Mouse (Mus musculus): ENCODE results near the gene 4930452B06Rik.

Gene 4930452B06Rik

DNA sequence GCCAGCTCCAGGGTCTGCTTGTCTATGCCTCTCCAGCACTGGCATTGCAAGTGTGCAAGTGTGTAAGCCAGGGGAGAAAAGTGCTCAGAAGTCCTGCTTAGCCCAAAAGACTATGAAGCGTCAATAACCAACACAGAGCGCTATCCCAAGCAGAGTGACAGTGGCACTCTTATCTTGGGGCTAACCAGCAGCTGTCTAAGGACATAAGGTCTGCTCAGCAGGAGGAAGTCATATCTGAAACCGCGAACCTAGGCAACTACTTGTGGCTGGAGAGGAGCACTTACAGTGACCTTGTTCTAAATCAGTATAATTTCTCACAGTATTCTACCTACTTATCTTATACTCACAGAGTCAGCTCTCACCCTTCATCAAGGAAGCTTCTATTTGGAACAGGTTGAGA lies 214.9 kb downstream of the 4930452B06Rik start:
- DNase-seq (ENCODE audit: low spot score in 2 of 2), result no peak

DNA sequence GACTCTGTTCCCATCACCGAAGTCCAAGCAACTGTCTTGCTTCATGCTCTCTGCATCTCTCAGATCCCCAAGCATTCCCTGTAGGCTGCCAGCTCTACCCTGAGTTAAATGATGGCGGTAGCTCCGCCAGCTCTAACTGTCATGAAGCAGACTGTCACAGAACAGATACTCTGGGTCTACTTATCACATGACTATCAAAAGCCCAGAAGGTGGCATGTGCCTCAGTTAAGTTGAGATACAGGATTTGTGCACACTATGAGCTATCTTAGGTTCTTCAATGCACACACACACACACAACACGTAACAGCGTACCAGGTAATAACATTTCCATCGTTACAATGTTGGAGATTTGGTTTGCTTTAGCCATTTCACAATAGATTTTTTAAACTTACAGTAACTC lies 215.7 kb downstream of the 4930452B06Rik start:
- DNase-seq (ENCODE audit: low spot score in 2 of 2), result no peak

DNA sequence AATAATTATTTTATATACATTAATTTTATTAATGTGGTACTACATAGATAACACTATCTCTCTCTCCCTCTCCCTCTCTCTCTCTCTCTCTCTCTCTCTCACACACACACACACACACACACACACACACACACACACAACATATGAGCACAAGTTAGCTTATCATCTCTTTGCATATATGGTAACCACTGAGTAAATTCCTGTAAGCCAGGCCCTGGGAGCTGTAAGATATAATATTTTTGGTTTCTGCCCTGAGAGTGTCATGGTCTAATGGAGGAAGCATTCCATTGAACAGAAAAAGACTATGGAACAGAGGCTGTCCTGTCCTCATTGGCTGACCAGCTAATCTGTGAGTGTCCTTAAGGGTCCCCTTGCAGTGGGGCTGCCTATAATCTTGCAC lies 216.7 kb downstream of the 4930452B06Rik start:
- DNase-seq (ENCODE audit: low spot score in 2 of 2), result no peak

DNA sequence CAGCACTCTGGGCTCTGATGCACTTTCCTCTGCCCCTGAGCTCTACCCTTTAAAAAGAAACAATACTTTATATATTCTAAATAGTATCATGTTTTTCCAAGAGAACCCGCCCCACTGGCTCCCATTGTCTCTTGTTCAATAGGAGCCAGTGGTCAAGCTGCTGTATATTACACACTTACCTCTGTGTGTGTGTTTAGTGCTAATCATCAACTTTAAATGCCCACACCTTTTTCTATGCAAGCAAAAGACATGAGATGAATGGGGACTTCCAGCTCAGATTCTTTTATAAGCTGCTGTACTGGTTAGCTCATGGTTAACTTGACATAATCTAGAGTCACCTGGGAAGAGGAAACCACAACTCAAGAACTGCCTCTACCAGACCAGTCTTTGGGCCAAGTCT lies 218.7 kb downstream of the 4930452B06Rik start:
- no peak for DNase-seq (ENCODE audit: low spot score in 2 of 2)

DNA sequence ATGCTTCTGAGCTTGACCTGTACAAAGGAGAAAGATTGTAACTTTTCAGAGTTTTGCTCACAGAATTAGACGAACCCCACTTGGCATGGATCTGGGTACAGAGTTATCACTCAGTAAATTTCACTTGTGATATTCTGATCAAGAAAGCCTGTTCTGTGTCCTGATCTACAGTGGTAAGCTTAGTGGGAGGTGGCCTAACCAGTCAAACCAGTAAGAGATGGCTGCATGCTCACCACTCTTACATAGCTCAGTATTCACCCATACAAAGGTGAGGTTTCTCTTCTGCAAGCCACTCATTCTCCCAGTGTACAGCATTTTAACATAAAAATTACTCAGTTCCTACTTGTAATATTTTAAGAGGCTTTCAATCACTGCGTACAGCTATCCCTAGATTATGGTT lies 221.7 kb downstream of the 4930452B06Rik start:
- DNase-seq (ENCODE audit: low spot score in 2 of 2), result no peak

DNA sequence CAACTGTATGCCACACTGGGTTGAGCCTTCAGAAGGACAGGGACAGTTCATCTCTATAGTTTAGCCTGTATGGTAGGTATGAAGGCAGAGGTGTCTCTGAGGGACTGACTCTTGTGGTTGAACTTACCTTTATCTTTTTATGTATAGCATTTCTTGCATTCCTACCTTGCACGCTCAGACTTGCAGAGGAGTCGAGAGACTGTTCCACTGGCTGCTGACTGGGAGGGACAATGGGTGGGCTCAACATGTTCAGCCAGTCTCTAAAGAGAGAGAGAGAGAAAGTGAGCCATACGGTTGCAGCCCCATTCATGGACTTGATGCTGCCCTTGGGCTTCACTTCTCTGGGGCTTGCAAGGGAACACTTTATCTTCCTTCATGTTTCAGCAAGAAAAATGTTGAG lies 223.3 kb downstream of the 4930452B06Rik start:
- no peak for DNase-seq (ENCODE audit: low spot score in 2 of 2)

DNA sequence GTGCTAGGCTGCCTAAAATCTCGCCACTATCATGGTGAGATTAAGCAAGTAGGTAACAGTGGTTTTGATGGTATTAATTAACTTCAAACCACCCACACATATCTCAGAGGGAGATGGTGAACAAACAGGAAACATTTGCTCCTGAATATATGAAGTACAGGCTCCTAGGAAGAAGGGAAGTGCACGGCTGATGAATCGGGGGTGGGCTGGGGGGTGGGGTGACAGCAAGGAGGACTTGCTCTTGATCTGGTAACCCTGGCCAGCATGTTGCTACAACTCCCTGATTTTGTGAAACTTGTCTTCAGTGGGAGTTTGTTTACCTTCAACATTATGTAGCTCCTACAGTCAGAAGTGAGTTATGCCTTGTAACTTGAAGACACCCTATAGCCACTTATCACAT lies 224.4 kb downstream of the 4930452B06Rik start:
- no peak for DNase-seq (ENCODE audit: low spot score in 2 of 2)

DNA sequence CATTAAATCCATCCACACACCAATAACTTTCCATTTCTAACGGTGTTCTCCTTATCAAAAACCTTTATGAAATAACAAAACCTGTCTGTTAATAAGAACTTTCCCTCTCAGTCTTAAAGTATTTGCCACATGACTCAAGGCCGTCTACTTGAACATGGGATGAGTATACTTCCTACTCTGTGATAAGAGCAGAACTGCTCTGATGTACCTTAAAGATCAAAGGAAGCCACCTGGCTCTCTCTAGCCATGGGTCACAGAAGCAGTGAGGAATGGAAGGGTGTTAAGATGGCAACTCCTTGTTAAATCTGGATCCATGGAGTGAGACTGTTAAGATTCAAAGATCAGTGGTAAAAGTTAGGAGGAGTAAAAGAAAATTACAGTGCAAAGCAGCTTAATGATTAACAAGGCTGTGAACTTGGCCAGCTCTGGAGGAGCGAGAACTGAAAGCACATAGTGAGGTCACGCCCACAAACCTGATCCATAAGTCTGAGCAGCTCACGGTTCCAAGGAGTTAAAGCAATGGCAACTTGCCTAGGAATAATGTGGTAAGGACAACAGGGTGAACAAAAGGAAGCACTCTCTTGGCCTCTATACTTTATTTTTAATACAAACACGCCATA lies 235.3 kb downstream of the 4930452B06Rik start:
- no peak for DNase-seq (ENCODE audit: low spot score in 2 of 2)

DNA sequence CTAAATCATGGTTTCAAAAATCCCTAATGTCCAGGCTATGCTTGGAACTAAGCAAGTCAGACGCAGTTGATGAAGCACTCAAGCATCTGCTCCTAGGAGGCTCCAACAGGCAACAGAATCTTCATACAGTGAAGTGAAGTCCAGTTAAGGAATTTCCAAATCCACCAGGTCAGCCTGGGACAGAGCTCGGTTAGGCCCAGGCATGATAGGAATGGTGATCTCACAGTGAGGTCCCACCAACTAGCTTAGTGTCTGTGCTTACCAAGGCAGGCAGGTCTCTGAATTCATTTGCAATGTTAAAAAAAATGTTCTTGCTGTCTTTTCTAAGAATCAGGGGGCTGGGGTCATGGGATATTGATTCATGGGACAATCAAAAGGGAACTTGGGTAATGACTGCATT lies 236.3 kb downstream of the 4930452B06Rik start:
- DNase-seq (ENCODE audit: low spot score in 2 of 2), result no peak

DNA sequence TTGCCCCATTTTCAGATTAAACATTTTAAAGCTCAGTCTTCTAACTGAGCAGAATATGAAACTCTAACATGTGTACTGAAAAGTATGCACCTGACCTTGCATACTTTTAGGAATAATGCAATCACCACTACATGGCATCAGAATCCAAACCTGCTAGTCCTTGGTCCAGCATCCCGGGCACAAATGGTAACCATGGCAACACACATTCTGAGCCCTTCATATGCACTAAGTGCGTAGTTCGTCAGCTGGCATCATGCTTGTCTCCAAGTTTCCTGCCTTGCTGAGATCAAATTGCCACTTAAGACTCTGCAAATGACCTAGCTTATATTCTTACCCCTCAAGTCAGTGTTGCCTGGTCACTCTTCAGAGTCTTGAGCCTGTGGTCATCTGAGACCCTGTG lies 243.2 kb downstream of the 4930452B06Rik start:
- DNase-seq (ENCODE audit: low spot score in 2 of 2), result no peak

DNA sequence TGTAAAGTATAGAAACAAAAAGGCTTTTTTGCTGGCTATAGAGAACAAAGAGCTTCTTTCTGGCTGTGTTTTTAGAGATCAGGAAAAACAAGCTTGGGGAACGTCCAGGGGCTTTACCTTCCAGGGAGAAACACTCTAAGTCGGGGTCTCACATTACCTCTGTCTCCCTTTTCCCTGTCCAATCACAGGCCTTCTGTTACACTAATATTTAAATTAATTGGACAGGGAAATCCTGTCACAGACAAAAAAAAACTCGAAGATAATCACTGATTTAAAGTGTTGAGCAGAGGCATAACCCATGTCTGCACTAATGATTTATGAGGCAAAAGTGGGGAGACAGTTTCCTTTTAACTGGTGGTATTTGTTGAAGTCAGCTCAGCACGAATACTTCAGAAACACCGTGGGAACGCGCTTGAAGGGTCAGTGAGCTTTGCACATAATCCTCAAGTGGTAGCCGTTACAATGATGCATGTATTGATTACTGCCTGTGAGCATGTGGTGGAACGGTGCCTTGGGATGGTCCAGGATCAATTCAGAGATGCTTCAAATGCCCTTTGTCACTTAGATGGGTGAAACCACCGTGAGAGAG lies 244.7 kb downstream of the 4930452B06Rik start:
- no peak for DNase-seq (ENCODE audit: low spot score in 2 of 2)

DNA sequence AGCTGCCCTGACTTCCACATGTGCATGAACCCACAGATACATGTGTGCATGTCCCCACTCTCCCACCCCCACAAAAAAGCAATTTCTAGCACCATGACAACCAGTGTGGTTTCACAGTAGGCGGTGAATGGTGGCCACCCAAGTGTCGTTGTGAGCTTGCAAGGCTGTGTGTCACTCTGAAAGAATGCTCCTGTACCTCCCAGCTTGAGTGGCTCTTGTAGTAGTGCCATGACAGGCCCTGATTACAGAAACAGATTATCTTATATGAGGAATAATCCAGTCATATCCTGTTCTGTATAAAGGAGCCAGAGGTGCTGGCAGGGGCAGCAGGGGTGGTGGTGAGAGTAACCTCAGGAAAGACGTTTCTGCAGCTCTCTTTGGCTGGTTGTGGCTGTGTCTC lies 247.4 kb downstream of the 4930452B06Rik start:
- DNase-seq (ENCODE audit: low spot score in 2 of 2), result no peak

DNA sequence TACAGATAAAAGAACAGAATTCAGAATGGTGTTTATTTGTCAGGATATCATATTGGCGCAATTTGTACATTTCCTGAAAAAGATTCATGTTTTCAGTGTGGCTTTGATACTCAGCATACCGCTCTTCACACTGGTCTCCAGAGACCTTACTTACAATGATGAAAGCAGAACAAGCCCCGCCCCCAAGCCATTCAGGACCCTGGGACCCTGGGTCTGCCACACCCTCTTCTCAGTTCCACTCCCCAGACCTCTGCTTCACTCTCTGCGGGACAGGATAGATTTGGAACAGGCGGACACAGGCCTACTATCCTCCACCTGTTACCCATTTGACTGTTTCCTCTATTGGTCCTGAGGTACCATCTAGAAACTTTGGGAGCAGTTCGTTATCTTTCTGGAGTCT lies 260.1 kb downstream of the 4930452B06Rik start:
- DNase-seq (ENCODE audit: low spot score in 2 of 2), result no peak

DNA sequence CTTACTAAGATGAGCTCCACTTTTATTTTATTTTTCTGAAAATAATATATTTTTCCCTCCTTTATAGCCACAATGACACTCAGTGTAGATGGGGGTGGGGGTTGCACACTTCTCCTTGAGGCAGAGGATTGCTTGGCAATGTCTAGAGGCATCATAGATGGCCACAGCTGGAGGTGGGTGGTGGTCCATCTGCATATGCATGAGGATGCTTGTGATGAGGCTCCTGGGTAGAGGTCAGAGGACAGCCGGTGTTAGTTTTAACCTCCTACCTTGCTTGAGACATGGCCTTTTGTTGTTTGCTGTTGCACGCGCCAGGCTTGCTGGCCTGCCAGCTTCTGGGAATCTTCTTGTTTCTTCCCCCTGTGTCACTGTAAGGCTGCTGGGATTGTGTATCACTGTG lies 262.7 kb downstream of the 4930452B06Rik start:
- DNase-seq (ENCODE audit: low spot score in 2 of 2), result no peak

DNA sequence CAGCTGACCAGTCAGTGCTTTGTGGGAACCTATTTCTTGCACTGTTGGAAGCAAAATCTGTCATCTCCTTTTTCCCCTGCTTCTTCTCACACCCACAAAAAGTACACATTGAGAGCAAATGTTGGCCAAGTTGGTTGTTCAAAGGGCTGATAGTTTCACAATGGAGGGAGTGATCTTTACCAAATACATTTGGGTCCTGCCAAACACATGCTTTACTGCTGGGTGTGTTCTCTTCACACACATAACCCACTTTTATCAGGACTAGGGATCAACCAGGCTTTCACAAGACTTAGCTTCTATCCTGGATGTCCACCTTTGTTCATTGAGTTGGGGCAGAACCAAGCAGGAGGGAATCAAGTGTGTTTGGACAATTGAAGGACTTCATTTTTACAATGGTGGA lies 267.5 kb downstream of the 4930452B06Rik start:
- no peak for DNase-seq (ENCODE audit: low spot score in 2 of 2)

DNA sequence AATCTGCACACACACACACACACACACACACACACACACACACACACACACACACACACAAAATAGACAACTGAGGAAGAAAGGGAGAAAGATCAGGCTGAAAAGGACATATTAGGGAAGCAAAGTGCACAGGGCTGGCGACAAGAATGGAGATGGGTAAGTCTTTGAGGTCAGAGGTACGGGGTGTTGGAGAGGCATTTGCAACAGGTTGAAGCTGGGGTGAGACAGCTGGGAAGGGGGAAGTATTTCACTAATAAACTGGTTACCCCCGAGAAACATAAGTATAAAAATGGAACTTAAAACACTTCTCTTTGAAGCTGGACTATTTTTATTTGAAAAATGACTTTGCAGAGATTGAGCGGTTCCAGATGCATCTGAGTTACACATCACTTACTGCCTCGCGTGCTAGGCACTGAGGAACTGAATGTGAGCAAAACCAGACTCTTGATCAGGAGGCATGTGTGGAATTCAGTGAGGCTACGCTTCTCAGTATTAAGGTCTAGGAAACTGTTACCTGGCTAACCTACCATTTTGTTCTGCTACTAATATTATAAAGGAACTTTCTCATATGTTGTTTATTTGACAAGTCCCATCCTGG lies 270.3 kb downstream of the 4930452B06Rik start:
- DNase-seq (ENCODE audit: low spot score in 2 of 2), result no peak

DNA sequence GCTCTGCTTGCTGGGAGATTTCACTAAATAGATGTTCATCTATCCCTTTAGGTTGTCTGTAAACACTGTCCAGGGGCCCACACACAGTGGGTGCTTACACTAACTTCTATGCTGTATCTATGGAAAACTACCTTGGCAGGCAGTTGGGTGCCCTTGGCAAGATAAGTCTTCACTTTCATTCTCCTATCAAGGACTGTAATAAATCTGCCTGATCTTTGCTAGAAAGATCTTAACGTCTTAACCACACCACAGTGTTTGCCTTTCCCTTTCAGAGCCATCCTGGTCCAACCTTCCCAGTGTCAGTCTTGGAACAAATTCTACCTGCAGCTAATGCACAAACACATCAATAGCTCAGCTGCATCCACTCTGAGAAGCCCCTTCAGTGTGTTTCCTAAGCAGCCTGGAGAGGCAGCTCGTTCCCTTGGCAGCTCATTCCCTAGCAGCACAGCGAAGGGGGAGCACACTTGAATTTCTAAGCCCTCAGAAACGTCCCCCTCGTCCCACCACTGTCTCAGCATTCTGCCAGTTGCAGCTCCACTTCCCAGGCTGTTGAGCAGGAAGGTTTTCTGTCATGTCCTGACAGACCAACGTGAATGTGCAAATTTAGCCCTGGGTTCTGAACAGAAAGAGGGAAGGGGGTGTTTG lies 273.7 kb downstream of the 4930452B06Rik start:
- DNase-seq (ENCODE audit: low spot score in 2 of 2), result peak; percentile 8 to 9
